Mouse (Mus musculus) testis, adult 2 months (tissue): ENCODE measurements around the gene Olfr56. TPM values are rescaled to one million over a fixed set of nuclear protein-coding genes. Genes with fewer than 3 reads are reported as not detected.
"Not testable (repeated sequence)": the region's sequence is repeated elsewhere in the genome, so short reads cannot be mapped to it uniquely, and the experiment has no call there.

ENCODE experiments used
- H3K27ac ChIP-seq: fragments of 200-500 bp; 2 replicates; pipeline ENCODE4 v1.5.1; 2012; ENCODE audit warnings: low read depth, low read length; ENCODE audit not compliant: control insufficient read depth, insufficient read depth
- H3K27me3 ChIP-seq: fragments of 200-500 bp; 2 replicates; pipeline ENCODE4 v1.6.1; 2012; ENCODE audit warnings: mild to moderate bottlenecking, low read length, moderate library complexity; ENCODE audit not compliant: control insufficient read depth, insufficient read depth
- H3K36me3 ChIP-seq: fragments of 200-500 bp; 2 replicates; pipeline ENCODE4 v1.6.1; 2012; ENCODE audit warnings: mild to moderate bottlenecking, low read length; ENCODE audit not compliant: control insufficient read depth, insufficient read depth
- H3K4me1 ChIP-seq: fragments of 200-500 bp; 2 replicates; pipeline ENCODE4 v1.6.1; 2012; ENCODE audit warnings: low read length; ENCODE audit not compliant: control insufficient read depth, insufficient read depth
- H3K4me3 ChIP-seq: fragments of 200-500 bp; 2 replicates; pipeline ENCODE4 v1.5.1; 2012; ENCODE audit warnings: low read depth, mild to moderate bottlenecking, low read length, moderate library complexity, mixed read lengths; ENCODE audit not compliant: control insufficient read depth
- CTCF ChIP-seq: fragments of 200-500 bp; IDR thresholded peaks from 2 replicates; pipeline ENCODE4 v1.5.1; 2012; ENCODE audit warnings: low read depth, mild to moderate bottlenecking, inconsistent platforms, low read length, moderate library complexity; ENCODE audit not compliant: control insufficient read depth, insufficient read depth, insufficient replicate concordance
- POLR2A ChIP-seq: fragments of 200-500 bp; IDR thresholded peaks from 2 replicates; pipeline ENCODE4 v1.6.1; 2012; ENCODE audit warnings: low read depth, mild to moderate bottlenecking, inconsistent platforms, low read length, moderate library complexity; ENCODE audit not compliant: control insufficient read depth
- polyA plus RNA-seq: library from polyadenylated mRNA; depleted of rRNA; stranded (reverse); fragments of >200 nt; gene quantifications from 2 replicates; pipeline ENCODE4 v1.2.3, GENCODE M21; 2012

Gene Olfr56
- polyA plus RNA-seq, 1 experiment = not detected

DNA sequence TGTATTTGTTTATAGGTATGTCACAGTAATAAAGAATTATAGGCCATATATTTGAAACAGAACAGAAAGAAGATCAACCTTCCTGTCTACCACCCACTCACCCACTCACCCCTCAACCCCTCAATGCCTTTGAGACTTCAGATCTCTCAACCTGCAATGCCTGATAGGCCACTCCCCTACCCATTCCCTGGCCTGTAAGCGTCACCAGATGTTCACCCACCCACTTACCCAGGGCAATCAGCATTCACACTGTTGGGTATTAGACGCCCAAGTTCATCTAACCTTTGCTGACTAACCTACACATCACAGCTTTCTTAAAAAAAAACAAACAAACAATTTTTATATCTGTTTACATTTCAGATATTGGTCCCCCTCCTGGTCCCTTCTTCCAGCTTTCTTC lies 83.2 kb downstream of the Olfr56 start:
- not testable (repeated sequence) for H3K27me3 ChIP-seq, H3K4me1 ChIP-seq, H3K4me3 ChIP-seq, H3K27ac ChIP-seq, H3K36me3 ChIP-seq

DNA sequence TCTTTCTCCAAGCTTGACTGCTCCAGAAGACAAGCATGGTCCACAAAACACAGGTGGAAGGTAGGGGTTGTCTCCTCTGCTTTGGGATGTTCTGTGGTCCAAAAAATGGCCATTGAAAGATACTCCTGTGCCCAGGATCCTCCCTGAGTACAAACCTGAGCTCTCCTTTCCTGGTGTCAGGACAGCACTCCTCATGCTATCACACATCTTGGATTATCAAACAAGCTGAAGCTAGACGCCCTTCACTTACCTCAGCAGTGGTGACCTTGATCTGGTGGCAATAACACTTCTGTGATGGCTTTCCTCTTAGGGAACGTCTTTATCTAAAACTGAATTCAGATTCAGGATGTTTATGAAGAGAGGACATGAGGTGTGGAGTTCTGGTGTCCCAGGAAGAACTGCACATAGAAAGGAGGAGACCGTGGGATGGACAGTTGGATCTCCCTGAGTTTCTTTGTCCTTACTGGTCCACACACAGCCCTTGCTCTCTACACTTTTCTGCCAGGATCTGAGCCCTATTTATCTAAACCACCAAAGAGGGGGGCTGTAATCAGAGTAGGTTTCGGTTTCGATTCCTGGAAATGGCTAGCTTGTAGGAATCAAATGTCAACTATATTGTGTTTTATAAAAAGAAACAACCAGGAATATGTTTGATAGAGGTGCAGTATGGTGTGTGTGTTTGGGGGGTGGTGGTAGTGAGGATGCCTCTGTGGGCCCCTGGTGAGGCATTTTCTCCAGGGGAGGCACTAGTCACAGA lies 85.2 kb downstream of the Olfr56 start, which contains the start of gene Tgtp2:
Gene Tgtp2, minus strand, starts transcription at position 494 of the 757 bp plus-strand sequence.
- H3K36me3 ChIP-seq, H3K4me3 ChIP-seq, H3K27me3 ChIP-seq, H3K27ac ChIP-seq, H3K4me1 ChIP-seq: not testable (repeated sequence)

DNA sequence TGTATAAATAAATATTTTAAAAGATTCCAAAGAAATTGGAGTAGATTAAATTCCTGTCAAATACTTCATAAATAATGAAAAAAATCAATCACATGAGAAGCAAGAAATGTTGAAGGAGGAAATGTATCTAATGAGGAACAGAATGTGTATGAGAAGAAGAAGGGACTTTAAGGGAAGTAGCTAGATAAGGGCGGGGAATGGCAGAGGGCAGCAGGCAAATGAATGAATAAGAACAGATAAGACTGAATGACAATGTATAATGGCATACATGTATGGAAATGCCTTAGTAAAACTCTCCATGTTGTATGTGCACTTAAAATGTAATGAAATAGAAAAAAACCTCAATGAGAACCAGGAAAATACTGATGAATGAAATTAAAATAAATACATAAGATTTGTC lies 89.7 kb downstream of the Olfr56 start:
- Histone ChIP-seq H3K27ac (no peak overlapping the region), H3K4me1 (no peaks in the 10 kb centered on the region), H3K36me3 (no peaks in the 10 kb centered on the region), H3K4me3 (no peak overlapping the region), H3K27me3 (no peaks in the 10 kb centered on the region)
- TF ChIP-seq POLR2A (no peak), CTCF (no peak)

DNA sequence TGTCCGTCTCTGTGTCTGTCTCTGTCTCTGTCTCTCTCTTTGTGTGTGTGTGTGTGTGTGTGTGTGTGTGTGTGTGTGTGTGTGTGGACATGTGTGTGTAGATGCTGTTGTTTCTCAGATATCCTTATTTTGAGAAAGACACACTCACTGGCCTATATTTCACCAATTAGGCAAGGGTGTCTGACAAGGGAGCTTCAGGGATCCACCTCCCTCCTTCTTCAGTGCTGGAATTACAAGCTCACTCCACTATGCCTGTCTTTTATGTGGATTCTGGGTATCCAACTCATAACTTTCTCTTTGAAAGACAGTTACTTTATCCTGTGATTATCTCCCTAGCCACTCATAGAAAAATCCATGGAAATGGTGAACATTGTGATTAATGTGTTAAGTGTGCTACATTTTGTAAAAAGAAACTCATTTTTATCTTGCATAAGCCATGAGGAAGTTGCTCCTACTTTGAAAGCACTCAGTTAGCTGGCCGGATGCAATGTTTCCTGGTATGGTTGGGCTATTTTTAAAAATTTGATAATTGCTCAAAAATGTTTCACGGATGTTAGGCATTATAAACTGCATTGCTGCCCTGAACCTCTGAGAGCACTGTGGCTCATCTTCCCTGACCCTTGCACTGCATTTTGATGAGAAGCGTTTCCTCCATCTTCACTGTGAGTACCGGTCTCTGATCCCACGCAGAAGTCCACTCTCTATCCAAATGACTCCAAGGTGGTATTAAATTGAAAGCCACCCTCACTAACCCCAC lies 97.5 kb downstream of the Olfr56 start, which contains the start of gene Ifi47:
Gene Ifi47, plus strand, starts transcription at position 587 of the 757 bp plus-strand sequence.
- not testable (repeated sequence) for H3K27me3 ChIP-seq, H3K4me1 ChIP-seq, H3K4me3 ChIP-seq, H3K27ac ChIP-seq, H3K36me3 ChIP-seq

DNA sequence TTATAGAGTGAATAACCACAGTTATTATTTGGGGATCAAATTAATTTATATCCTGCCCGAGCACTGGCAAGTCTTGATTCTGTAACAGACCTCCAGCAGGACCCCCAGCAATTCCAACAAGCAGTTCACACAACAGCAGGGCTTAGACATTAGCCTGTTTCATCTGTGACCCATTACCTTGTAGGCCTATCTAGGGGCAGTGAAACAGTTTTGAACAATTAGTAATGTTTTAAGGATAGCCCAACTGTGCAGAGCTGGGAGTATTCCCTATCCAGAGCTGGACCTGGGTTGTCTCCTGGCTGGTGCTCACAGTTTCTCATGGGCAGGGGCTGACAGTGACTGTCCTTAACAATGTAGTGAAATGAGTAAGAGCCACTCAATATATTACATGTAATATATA lies 98.3 kb downstream of the Olfr56 start:
- TF ChIP-seq CTCF (no peak), POLR2A (no peak)
- Histone ChIP-seq H3K4me1 (no peaks in the 10 kb centered on the region), H3K27ac (no peak overlapping the region), H3K4me3 (no peak overlapping the region), H3K36me3 (no peaks in the 10 kb centered on the region), H3K27me3 (no peaks in the 10 kb centered on the region)

DNA sequence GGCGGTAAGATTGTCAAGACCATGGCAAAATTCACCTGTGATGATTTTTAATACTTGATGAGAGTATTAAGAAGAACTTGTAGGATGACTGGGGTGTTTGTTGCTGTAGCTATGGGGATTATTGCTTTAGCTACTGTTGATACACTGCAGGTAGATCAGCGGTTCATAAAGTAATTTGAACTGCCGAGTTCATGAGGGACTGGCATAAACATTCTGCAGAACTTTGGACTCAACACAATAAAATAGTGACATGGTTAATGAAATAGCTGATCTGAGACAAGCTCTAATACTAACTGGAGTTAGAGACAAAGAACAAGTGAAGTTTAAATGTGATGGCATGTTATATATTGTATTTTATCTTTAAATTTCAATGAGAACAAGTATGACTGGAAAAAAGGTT lies 100.0 kb downstream of the Olfr56 start:
- Histone ChIP-seq H3K36me3 (no peaks in the 10 kb centered on the region), H3K27ac (no peak overlapping the region), H3K4me1 (no peaks in the 10 kb centered on the region), H3K4me3 (no peak overlapping the region), H3K27me3 (no peaks in the 10 kb centered on the region)
- TF ChIP-seq CTCF = no peak
- TF ChIP-seq POLR2A = no peak

DNA sequence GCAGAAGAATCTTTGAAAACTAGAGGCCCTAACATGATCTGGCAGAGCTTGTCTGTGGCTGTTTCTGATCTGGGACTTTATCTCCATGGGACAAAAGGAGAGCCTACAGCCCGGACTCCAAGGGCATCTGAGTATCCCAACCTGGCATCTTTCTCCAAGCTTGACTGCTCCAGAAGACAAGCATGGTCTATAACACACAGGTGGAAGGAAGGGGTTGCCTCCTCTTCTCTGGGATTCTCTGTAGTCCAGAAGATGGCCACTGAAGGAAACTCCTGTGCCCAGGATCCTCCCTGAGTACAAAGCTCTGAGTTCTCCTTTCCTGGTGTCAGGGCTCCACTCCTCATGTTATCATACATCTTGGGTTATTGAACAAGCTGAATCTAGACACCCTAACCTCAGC lies 101.9 kb downstream of the Olfr56 start:
- no peak overlapping the region for H3K27ac ChIP-seq
- H3K36me3 ChIP-seq = no peaks in the 10 kb centered on the region
- no peak overlapping the region for H3K4me3 ChIP-seq
- H3K27me3 ChIP-seq = no peaks in the 10 kb centered on the region
- no peaks in the 10 kb centered on the region for H3K4me1 ChIP-seq
- TF ChIP-seq POLR2A = no peak
- no peak for TF ChIP-seq CTCF

DNA sequence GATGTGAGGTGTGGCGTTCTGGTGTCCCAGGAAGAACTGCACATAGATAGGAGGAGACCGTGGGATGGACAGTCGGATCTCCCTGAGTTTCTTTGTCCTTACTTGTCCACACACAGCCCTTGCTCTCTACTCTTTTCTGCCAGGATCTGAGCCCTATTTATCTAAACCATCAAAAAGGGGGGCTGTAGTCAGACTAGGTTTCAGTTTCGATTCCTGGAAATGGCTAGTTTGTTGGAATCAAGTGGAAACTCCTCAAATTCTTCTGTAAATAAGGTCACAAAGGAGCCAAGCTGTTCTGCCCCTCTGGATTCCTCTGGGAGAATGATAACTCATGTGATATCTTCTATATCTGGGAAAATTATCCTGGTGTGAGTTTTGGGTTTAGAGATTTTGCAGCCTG lies 102.7 kb downstream of the Olfr56 start:
- Histone ChIP-seq H3K36me3 (no peaks in the 10 kb centered on the region), H3K27ac (no peak overlapping the region), H3K27me3 (no peaks in the 10 kb centered on the region), H3K4me3 (no peak overlapping the region), H3K4me1 (no peaks in the 10 kb centered on the region)
- TF ChIP-seq CTCF = no peak
- TF ChIP-seq POLR2A = no peak
